Mouse (Mus musculus) hindbrain, embryonic 11.5 days (tissue): Measurements from ENCODE around the gene Mapk1. TPM values are rescaled to one million over a fixed set of nuclear protein-coding genes. Genes with fewer than 3 reads are reported as not detected.

ENCODE experiments used
- ATAC-seq: fragments of 200-750 bp; cut with Nextera tagmentation; 2 replicates; pipeline ENCODE4 v1.8.0; 2017; ENCODE audit warnings: mild to moderate bottlenecking, moderate TSS enrichment, moderate library complexity; ENCODE audit not compliant: low FRiP score
- DNase-seq: peaks from one replicate; pipeline ENCODE4 v3.0.0-alpha.2; 2015; ENCODE audit warnings: low spot score
- H3K27ac ChIP-seq: fragments of 300-500 bp; sonication (generic); 2 replicates; pipeline ENCODE4 v1.5.1; 2014; ENCODE audit warnings: mild to moderate bottlenecking, low read depth, low read length
- H3K27me3 ChIP-seq: fragments of 300-500 bp; sonication (generic); 2 replicates; pipeline ENCODE4 v1.6.1; 2014; ENCODE audit warnings: mild to moderate bottlenecking, low read length, moderate library complexity, mixed read lengths; ENCODE audit not compliant: control insufficient read depth, insufficient read depth
- H3K36me3 ChIP-seq: fragments of 300-500 bp; sonication (generic); 2 replicates; pipeline ENCODE4 v1.6.1; 2014; ENCODE audit warnings: mild to moderate bottlenecking, low read length, moderate library complexity, mixed read lengths; ENCODE audit not compliant: control insufficient read depth, insufficient read depth
- H3K4me1 ChIP-seq: fragments of 300-500 bp; sonication (generic); replicated peaks from 2 replicates; pipeline ENCODE4 v1.6.1; 2014; ENCODE audit warnings: low read length, mixed read lengths; ENCODE audit not compliant: control insufficient read depth, insufficient read depth
- H3K4me2 ChIP-seq: fragments of 300-500 bp; sonication (generic); replicated peaks from 2 replicates; pipeline ENCODE4 v1.6.1; 2014; ENCODE audit warnings: mild to moderate bottlenecking, low read depth, low read length
- H3K4me3 ChIP-seq: fragments of 300-500 bp; sonication (generic); 2 replicates; pipeline ENCODE4 v1.5.1; 2014; ENCODE audit warnings: low read depth, low read length
- H3K9ac ChIP-seq: fragments of 300-500 bp; sonication (generic); 2 replicates; pipeline ENCODE4 v1.6.1; 2014; ENCODE audit warnings: low read depth, low read length
- H3K9me3 ChIP-seq: fragments of 300-500 bp; sonication (generic); 2 replicates; pipeline ENCODE4 v1.6.1; 2016; ENCODE audit warnings: low read length; ENCODE audit not compliant: control insufficient read depth
- WGBS: fragments of 180-500 bp; shearing (Covaris S2); extraction: QIAGEN DNeasy Blood & Tissue Kit; methylation state at CpG from one replicate; pipeline ENCODE4 v1.1.7; 2014; 5-methylcytosine and 5-hydroxymethylcytosine counted together
- polyA plus RNA-seq: library from polyadenylated mRNA; unstranded; fragments of >200 nt; fragmentation: Nextera tagmentation; extraction: Ambion mirVana; gene quantifications from 2 replicates; pipeline ENCODE4 v1.2.1, GENCODE M21; 2014

Gene Mapk1
- polyA plus RNA-seq, 1 experiment from 2014 or later: 199 TPM

GRCm38 (mm10) chr16:17029971-17030695, 47.0 kb downstream of the Mapk1 start:
- DNase-seq (no peak), ATAC-seq (no peak)
- H3K27me3 ChIP-seq: no peaks in the 10 kb centered on the region
- H3K4me3 ChIP-seq: no peak overlapping the region
- H3K9me3 ChIP-seq: no peaks in the 10 kb centered on the region
- no peak overlapping the region for H3K27ac ChIP-seq
- no peak overlapping the region for H3K4me2 ChIP-seq
- 81% methylated on average over 4 of the region's 4 CpGs for WGBS
- 0 out of 2 replicates have a peak, but pooled peaks cover 2% of the 10 kb centered on the region for H3K36me3 ChIP-seq
- H3K9ac ChIP-seq: no peak overlapping the region
- H3K4me1 ChIP-seq: no peaks in the 10 kb centered on the region

- no peak overlapping the region for H3K4me2 ChIP-seq
- no peak overlapping the region for H3K4me3 ChIP-seq
- no peaks in the 10 kb centered on the region for H3K27me3 ChIP-seq
- H3K4me1 ChIP-seq: no peaks in the 10 kb centered on the region
- ATAC-seq (no peak), DNase-seq (no peak)
- H3K9ac ChIP-seq: no peak overlapping the region
- 0 out of 2 replicates have a peak, but pooled peaks cover 2% of the 10 kb centered on the region for H3K36me3 ChIP-seq
- H3K27ac ChIP-seq: no peak overlapping the region
- H3K9me3 ChIP-seq: no peaks in the 10 kb centered on the region
- 91% methylated on average over 2 of the region's 2 CpGs for WGBS
Measured at GRCm38 (mm10) chr16:17033754-17034153, 50.6 kb downstream of the Mapk1 start.

GRCm38 (mm10) chr16:17040716-17041115, 57.5 kb downstream of the Mapk1 start:
- Histone ChIP-seq H3K4me3 (no peak overlapping the region), H3K36me3 (peaks cover 8% of the 10 kb centered on the region; the same call in 1 of the 2 replicates), H3K9me3 (no peaks in the 10 kb centered on the region), H3K27ac (no peak overlapping the region), H3K27me3 (no peaks in the 10 kb centered on the region), H3K4me1 (no peaks in the 10 kb centered on the region), H3K4me2 (no peak overlapping the region), H3K9ac (no peak overlapping the region)
- WGBS: 99% methylated on average over 3 of the region's 3 CpGs
- DNase-seq (no peak), ATAC-seq (no peak)

GRCm38 (mm10) chr16:17041417-17041816, 58.2 kb downstream of the Mapk1 start:
- H3K27me3 ChIP-seq: no peaks in the 10 kb centered on the region
- no peak overlapping the region for H3K4me2 ChIP-seq
- no peak overlapping the region for H3K27ac ChIP-seq
- H3K36me3 ChIP-seq: peaks cover 6% of the 10 kb centered on the region; the same call in 1 of the 2 replicates
- no peak for DNase-seq
- 91% methylated on average over 1 of the region's 1 CpGs for WGBS
- H3K9me3 ChIP-seq: no peaks in the 10 kb centered on the region
- H3K4me3 ChIP-seq: no peak overlapping the region
- ATAC-seq: no peak
- no peaks in the 10 kb centered on the region for H3K4me1 ChIP-seq
- H3K9ac ChIP-seq: no peak overlapping the region

- ATAC-seq (no peak), DNase-seq (no peak)
- Histone ChIP-seq H3K36me3 (peaks cover 5% of the 10 kb centered on the region; the same call in 1 of the 2 replicates), H3K9ac (no peak overlapping the region), H3K27me3 (no peaks in the 10 kb centered on the region), H3K9me3 (no peaks in the 10 kb centered on the region), H3K4me2 (no peak overlapping the region), H3K4me1 (no peaks in the 10 kb centered on the region), H3K4me3 (no peak overlapping the region), H3K27ac (no peak overlapping the region)
- WGBS: 94% methylated on average over 3 of the region's 3 CpGs
Measured at GRCm38 (mm10) chr16:17044320-17044719, 61.1 kb downstream of the Mapk1 start.

- H3K27me3 ChIP-seq: no peaks in the 10 kb centered on the region
- H3K9ac ChIP-seq: no peak overlapping the region
- no peaks in the 10 kb centered on the region for H3K9me3 ChIP-seq
- no peak overlapping the region for H3K4me2 ChIP-seq
- H3K27ac ChIP-seq: no peak overlapping the region
- DNase-seq: no peak
- no peak overlapping the region for H3K4me3 ChIP-seq
- no peaks in the 10 kb centered on the region for H3K4me1 ChIP-seq
- H3K36me3 ChIP-seq: peaks cover 3% of the 10 kb centered on the region; the same call in 1 of the 2 replicates
- 36% methylated on average over 3 of the region's 3 CpGs for WGBS
- ATAC-seq: peak; percentile 47; the same call in 1 of the 2 replicates
Measured at GRCm38 (mm10) chr16:17045287-17045686, 62.1 kb downstream of the Mapk1 start.

- Histone ChIP-seq H3K9ac (no peak overlapping the region), H3K27me3 (no peaks in the 10 kb centered on the region), H3K9me3 (no peaks in the 10 kb centered on the region), H3K36me3 (no peaks in the 10 kb centered on the region), H3K27ac (no peak overlapping the region), H3K4me2 (no peak overlapping the region), H3K4me3 (no peak overlapping the region), H3K4me1 (no peaks in the 10 kb centered on the region)
- DNase-seq (no peak), ATAC-seq (no peak)
- 90% methylated on average over 1 of the region's 1 CpGs for WGBS
Measured at GRCm38 (mm10) chr16:17049886-17050285, 66.7 kb downstream of the Mapk1 start.

- no peaks in the 10 kb centered on the region for H3K9me3 ChIP-seq
- no peak overlapping the region for H3K9ac ChIP-seq
- DNase-seq: no peak
- WGBS: 76% methylated on average over 7 of the region's 7 CpGs
- peak; percentile 45; the same call in 1 of the 2 replicates for ATAC-seq
- no peaks in the 10 kb centered on the region for H3K4me1 ChIP-seq
- H3K4me3 ChIP-seq: no peak overlapping the region
- H3K4me2 ChIP-seq: no peak overlapping the region
- H3K27ac ChIP-seq: no peak overlapping the region
- no peaks in the 10 kb centered on the region for H3K27me3 ChIP-seq
- H3K36me3 ChIP-seq: no peaks in the 10 kb centered on the region
Measured at GRCm38 (mm10) chr16:17052087-17052486, 68.9 kb downstream of the Mapk1 start.

- Histone ChIP-seq H3K4me2 (no peak overlapping the region), H3K27ac (no peak overlapping the region), H3K27me3 (no peaks in the 10 kb centered on the region), H3K9ac (no peak overlapping the region), H3K4me1 (no peaks in the 10 kb centered on the region), H3K4me3 (no peak overlapping the region), H3K9me3 (no peaks in the 10 kb centered on the region), H3K36me3 (no peaks in the 10 kb centered on the region)
- 89% methylated on average over 3 of the region's 3 CpGs for WGBS
- DNase-seq (no peak), ATAC-seq (no peak)
Measured at GRCm38 (mm10) chr16:17053903-17054302, 70.7 kb downstream of the Mapk1 start.
